Mouse (Mus musculus): Measurements from ENCODE around the gene Faap20.

GRCm38 (mm10) chr4:155201764-155202163 lies 47.8 kb upstream of the Faap20 start:
- no peak for TF ChIP-seq GABPA (IDR thresholded peaks at IDR 0.05; ENCODE audit: insufficient replicate concordance, low read depth, low read length)
- TF ChIP-seq CHD2 (IDR thresholded peaks at IDR 0.05; ENCODE audit: low read length) = no peak
- no peak for TF ChIP-seq CTCF (conservative IDR thresholded peaks at IDR 0.05 in 1 of 2, IDR thresholded peaks at IDR 0.05 in 1 of 2; ENCODE audit: low read depth in 2 of 2, low read length in 2 of 2)
- TF ChIP-seq HCFC1 (IDR thresholded peaks at IDR 0.05; ENCODE audit: low read depth, low read length) = no peak
- no peak; the same call in 1 of the 2 replicates for TF ChIP-seq MAX (IDR thresholded peaks at IDR 0.05; ENCODE audit: low read length)
- TF ChIP-seq ELF1 (IDR thresholded peaks at IDR 0.05; ENCODE audit: low read depth, low read length) = no peak
- TF ChIP-seq POLR2A (IDR thresholded peaks at IDR 0.05; ENCODE audit: low read depth, low read length) = no peak; the same call in 1 of the 2 replicates
- TF ChIP-seq TBP (conservative IDR thresholded peaks at IDR 0.05; ENCODE audit: low read depth, low read length) = no peak
- TF ChIP-seq ZMIZ1 (IDR thresholded peaks at IDR 0.05; ENCODE audit: low read depth, low read length) = no peak
- no peak for TF ChIP-seq JUND (conservative IDR thresholded peaks at IDR 0.05; ENCODE audit: low read depth, low read length)
- TF ChIP-seq EP300 (IDR thresholded peaks at IDR 0.05; ENCODE audit: low read length) = no peak
- no peak for TF ChIP-seq POLR2AphosphoS2 (IDR thresholded peaks at IDR 0.05; ENCODE audit: low read depth, low read length)
- no peak for TF ChIP-seq TCF12 (IDR thresholded peaks at IDR 0.05; ENCODE audit: low read depth, low read length)
